Mouse (Mus musculus): ENCODE results near the gene Lhcgr. TPM values are rescaled to one million over a fixed set of nuclear protein-coding genes. Genes with fewer than 3 reads are reported as not detected.

Lhcgr gene
- polyA plus RNA-seq, 1 experiment = 0.01 TPM

- no peak for DNase-seq (ENCODE audit: low spot score)
These were observed 88.7 kb downstream of the Lhcgr start for GRCm38 (mm10) chr17:88703112-88703511.

GRCm38 (mm10) chr17:88702345-88702744 lies 89.4 kb downstream of the Lhcgr start:
- no peak for DNase-seq (ENCODE audit: low spot score)

- no peak for DNase-seq (ENCODE audit: low spot score)
These were observed 90.9 kb downstream of the Lhcgr start for GRCm38 (mm10) chr17:88700901-88701300.

- no peak for DNase-seq (ENCODE audit: low spot score)
These were observed 95.0 kb downstream of the Lhcgr start for GRCm38 (mm10) chr17:88696656-88697333.

- DNase-seq (ENCODE audit: low spot score) = no peak
These were observed 103.6 kb downstream of the Lhcgr start for GRCm38 (mm10) chr17:88688226-88688625.

- DNase-seq (ENCODE audit: low spot score) = no peak
These were observed 116.2 kb downstream of the Lhcgr start for GRCm38 (mm10) chr17:88675310-88676309.

GRCm38 (mm10) chr17:88670800-88671199 lies 121.0 kb downstream of the Lhcgr start:
- no peak for DNase-seq (ENCODE audit: low spot score)

GRCm38 (mm10) chr17:88669921-88670320 lies 121.9 kb downstream of the Lhcgr start:
- DNase-seq (ENCODE audit: low spot score) = no peak

- DNase-seq (ENCODE audit: low spot score) = no peak
These were observed 123.3 kb downstream of the Lhcgr start, which contains the start of gene Gtf2a1l for GRCm38 (mm10) chr17:88668452-88668851. Gene Gtf2a1l (plus strand): TSS chr17:88668660.

Other genes with a start within 250 kb of the Lhcgr start
- 28.6 and 38.4 TPM in 2 replicates for gene Ston1, start 194.3 kb downstream of the Lhcgr start, polyA plus RNA-seq (2012; rRNA removed)
- not detected in 2 replicates for gene Gtf2a1l, start 123.3 kb downstream of the Lhcgr start, polyA plus RNA-seq (2012; rRNA removed)

Measured in urinary bladder, adult 2 months (tissue).